Mouse (Mus musculus): ENCODE results near the gene Lysmd3.

The Lysmd3 gene

DNA sequence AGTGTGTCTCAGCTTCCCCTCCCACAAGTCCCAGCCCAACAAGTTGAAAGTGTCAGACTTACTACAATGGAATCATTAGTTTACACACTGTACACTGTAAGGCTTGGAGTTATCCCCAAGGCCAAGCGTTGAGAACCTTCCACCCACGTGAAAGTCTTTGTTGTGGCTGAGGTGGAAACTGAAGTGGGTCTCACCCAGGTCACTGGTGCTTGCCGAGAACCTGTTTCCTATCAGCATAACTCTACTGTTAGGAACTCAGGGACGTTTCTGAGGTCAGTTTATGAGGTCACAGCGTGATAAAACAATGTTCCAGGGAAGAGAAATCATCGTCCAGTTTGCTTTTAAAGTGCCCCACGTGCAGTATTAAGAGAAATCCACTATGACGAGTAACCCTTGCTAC, 17.9 kb downstream of the Lysmd3 start:
- DNase-seq (ENCODE audit: low read depth): no peak

DNA sequence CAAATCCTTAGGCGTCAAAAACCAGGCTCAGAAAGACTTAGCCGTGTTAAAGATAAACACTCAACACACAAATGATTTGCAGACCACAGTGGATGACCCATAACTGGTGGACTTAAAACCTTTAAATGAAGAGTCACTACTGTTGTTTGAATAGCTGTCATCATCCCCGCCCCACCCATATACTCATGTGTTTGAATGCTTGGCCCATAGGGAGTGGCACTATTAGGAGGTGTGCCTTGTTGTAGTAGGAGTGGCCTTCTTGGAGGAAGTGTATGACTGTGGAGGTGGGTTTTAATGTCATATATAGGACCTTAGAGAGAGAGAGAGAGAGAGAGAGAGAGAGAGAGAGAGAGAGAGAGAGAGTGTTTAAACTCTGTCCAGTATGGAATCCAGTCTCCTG, 25.6 kb downstream of the Lysmd3 start:
- no peak for DNase-seq (ENCODE audit: low read depth)

DNA sequence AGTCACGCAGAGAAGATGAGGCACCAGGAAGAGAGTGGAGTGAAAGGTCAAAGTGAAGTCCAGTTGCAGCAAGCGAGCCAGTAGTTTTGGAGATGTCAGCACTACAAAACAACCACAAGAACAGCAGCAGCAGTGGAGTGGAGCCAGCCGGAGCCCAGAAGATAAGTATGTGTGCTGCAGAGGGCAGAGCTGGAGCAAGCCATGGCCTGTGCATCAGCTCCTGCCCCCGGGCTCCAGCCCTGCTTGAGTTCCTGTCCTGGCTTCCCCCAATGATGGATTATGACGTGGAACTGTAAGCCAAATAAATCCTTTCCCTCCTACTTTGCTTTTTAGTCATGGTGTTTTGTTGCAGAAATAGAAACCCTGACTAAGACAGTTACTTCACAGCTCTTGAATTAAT, 26.8 kb downstream of the Lysmd3 start:
- DNase-seq (ENCODE audit: low read depth): no peak

DNA sequence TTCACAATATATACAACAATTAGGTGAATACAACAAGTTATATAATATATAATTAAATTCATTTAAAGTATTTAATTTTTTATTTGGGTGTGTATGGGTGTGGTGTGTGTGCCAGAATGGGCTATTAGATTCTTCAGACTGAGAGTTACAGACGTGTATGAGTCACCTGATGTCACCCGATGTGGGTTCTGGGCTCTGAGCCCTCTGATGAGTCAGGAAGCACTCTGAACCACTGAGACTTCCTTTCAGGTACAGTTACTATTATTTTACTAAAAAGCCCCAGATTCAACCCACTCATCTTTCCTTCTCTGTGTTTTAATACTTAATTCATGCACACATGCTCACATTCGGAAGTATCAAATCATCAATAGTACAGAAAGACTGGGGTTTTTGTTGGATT, 27.4 kb downstream of the Lysmd3 start:
- no peak for DNase-seq (ENCODE audit: low read depth)

DNA sequence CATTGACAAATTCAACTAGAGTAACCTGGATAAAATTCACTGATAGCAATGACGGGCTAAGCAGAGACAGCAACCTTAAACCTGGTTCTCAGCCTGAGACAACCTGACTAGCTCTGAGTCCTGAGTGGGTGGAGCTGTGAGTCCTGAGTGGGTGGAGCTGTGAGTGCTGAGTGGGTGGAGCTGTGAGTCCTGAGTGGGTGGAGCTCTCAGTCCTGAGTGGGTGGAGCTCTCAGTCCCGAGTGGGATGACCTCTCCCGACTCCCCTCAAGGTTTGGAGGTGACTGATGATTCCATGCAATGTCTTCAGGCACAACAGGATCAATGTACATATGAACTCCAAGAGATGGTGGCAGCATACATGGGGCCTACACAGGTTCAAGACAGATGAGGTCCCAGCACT, 32.1 kb downstream of the Lysmd3 start:
- no peak for DNase-seq (ENCODE audit: low read depth)

DNA sequence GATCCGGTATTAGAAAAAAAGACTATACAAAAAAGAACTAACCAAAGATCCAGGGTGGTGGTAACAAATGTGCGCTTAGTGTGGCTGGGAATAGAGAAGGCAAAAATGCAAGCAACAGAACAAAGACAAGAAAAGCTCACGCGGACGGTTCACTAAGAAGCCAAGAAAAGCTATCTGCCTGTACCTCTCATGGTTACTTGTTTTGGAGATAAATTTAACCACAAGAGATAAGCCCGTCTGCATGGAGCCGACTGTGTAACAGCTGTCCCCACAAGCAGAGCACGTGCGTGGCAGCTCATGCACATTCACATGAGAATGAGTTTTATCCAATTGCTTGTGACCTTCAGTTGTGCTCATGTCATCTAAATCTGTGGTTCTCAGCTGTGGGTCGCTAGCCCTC, 33.0 kb downstream of the Lysmd3 start:
- no peak for DNase-seq (ENCODE audit: low read depth)

DNA sequence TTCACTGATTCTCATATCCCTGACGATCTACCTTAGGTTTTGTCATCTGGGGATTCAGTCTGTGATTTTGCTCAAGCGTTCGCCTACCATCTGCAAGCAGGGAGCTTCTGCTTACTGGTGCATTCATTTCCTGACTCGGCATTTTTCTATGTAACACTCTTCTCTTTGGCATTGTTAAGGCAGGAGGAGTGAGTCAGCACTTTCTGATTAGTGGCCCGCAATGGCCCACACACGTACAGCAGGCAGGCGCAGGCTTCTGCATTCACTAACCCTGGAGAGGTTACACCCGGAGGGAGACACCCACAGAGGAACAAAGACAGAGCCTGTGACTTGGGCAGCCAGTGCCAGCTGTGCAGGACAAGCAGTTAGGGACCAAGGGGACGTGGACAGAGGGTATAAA, 34.1 kb downstream of the Lysmd3 start:
- peak; percentile 20 for DNase-seq (ENCODE audit: low read depth)

DNA sequence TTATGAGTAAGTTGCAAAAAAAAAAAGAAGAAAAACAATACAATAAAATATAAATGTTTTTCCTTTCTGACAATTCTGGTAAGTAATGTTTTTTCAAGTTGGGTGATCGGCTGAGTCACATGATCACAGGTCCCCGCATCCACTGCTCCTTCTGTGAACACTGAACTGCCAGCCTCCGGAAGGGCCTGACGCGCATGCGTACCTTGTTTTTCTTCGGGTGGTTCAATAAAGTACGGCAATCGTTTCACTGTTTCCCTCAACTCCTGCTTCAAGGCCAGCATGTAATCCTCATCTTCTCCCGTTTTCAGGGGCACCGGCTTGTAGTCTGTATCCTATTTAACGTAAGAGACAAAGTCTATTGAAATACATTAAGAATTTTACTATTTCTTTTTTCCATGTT, 37.0 kb downstream of the Lysmd3 start:
- DNase-seq (ENCODE audit: low read depth): no peak

DNA sequence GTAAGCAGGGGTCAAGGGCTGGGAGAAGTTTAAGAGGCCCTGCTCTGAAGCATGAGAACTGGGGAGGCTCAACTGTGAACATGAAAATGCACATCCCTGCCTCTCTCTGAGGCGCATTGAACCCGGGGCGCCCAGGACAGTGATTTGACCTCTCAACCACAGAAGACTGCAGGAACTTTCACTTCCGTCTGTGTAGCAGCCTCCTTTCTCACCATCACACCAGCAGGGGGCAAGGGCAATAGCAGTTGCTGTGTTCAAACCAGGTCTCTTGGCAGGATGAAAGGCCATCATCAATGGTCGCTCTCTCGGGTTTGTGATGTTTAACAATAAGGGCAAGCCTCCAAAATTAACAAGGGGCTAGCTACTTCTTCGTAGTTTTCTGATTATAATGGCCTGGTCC, 45.7 kb downstream of the Lysmd3 start:
- DNase-seq (ENCODE audit: low read depth): no peak

DNA sequence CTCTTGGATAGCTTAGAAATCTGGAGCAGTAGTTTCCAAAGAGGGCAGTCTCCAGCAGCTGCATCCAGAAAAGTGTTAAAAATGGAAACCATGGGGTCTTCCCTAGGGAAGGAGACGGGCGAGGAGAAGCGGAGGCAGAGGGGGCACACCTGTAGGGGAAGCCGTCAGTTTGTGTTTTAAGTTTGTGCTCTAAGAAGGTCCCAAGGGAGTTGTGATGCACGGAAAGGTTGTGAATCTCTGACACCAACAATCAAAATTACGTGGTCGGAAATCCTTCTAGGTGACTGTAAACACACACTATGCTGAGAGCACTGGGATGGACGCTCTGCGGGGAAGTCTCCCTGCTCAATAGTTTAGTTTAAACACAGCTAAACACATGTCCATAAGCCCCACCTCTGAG, 46.2 kb downstream of the Lysmd3 start:
- no peak for DNase-seq (ENCODE audit: low read depth)

DNA sequence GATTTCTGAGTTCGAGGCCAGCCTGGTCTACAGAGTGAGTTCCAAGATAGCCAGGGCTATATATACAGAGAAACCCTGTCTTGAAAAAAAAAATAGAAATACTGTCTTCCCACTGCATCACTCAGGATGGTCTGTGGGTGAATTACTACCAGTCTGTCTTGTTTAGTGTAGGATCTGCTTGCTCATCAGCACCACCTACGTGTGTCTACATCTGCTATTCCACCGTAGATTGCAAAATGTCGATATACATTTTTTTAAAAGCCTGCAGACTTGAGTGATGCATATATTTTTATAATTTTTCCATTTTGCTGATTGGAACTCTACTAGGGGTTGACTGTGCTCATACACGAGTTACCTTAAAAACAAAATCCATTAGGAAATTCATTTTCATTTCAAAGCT, 48.8 kb downstream of the Lysmd3 start:
- DNase-seq (ENCODE audit: low read depth): no peak

DNA sequence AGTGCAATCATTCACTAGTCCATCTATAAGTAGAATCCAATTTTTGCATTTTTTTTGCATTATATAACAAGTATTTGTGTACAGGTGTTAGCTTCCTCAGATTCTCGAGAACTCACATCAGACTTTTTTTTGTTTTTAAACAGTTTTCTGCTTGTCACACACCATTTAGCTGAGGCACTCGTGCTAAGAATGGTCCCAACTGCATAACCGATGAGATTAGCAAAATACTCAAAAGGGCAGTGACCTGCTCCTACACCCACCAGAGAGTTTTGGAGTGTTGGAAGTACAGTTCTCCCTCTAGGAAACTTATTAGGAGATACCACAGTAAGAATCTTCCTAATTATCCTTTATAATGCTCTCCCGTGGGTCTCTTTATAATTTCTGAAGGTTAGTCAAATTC, 52.3 kb downstream of the Lysmd3 start:
- DNase-seq (ENCODE audit: low read depth): no peak

DNA sequence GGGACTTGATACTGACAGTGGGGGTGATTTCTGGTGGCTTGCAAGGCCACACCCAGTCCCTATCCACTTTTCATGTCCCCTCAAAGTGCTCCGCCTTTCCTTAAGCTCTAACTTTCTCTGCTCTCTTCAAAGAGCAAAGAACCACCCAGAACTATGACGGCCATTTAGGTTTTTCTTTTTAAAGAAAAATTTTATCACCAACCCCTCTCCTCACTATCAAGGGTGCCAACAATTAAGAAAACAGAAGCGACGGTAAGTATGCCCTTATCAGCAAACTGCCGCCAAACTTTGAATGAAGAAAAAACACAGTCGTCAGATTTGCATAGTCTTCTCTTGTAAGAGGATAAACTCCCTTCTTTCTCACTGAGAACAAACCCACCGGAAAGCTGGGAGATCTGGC, 52.8 kb downstream of the Lysmd3 start:
- DNase-seq (ENCODE audit: low read depth): no peak

DNA sequence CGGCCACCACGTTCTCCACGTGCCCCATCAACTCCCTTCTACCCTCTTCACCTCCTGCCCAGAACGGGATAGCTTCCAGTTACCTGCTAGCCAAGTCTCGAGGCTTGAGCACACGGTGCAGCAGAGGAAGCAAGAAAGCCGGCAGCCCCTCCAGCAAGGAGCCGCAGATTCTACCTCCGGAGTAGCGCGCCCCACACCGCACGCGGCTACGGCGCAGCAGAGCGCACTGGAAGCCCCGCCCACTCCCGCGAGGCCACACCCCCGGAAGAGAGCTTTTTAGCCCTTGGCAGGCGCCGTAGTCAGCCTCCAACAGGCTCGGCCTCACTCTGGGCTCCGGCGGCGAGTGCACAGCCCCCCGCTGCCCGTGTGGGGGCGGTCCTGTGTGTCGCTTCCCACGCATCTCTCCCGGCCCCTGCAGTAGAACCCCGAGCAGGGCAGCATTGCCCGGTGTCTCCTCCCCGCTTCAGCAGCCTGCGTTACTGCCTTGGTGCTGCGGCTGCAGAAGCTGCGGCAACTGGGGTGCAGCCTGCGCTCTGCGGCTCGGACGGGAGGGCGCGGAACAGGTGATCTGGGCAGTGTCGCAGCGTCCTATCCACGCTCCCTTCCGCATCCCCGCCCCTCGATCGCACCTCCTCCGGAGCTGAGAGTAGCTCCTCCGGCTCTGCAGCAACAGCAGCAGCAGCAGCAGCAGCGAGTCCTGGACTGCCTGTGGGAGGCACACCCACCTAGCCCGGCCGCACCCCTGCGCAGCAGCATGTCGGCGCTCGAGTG, 53.5 kb downstream of the Lysmd3 start, which contains the start of the genes Polr3g and Mblac2:
Gene Polr3g, minus strand, starts transcription at position 239 of the 771 bp plus-strand sequence.
Gene Mblac2, plus strand, starts transcription at position 567 of the 771 bp plus-strand sequence.
- DNase-seq (ENCODE audit: low read depth): peak; percentile 89

DNA sequence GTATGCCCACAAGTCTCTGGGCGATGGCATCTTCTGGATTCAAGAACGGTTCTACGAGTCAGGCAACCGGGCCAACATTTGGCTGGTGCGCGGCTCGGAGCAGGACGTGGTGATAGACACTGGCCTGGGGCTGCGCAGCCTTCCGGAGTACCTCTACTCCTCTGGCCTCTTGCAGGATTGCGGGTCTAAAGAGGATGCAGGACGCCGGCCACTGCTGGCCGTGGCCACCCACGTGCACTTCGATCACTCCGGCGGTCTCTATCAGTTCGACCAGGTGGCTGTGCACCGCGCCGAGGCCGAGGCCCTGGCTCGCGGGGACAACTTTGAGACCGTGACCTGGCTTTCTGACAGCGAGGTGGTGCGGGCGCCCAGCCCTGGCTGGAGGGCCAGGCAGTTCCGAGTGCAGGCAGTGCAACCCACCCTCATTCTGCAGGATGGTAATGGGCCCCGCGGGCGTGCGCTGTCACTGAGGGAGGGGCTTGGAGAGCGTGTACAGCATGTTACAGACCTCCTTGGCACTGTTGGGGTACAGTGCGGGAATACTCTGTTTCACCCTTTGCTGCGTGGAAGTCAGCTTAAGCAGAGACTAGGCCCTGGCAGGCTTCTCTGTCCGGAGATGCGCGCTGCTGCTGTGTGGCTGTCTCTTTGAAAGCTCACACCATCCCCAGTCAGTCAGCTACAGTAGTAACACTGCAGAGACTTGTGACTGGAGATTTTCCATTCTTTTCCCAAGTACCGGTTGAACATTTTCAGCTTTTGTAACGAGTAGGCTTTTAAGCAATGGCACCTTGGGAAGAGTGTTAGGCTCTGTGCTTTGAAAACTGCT, 54.3 kb downstream of the Lysmd3 start:
- DNase-seq (ENCODE audit: low read depth): no peak

DNA sequence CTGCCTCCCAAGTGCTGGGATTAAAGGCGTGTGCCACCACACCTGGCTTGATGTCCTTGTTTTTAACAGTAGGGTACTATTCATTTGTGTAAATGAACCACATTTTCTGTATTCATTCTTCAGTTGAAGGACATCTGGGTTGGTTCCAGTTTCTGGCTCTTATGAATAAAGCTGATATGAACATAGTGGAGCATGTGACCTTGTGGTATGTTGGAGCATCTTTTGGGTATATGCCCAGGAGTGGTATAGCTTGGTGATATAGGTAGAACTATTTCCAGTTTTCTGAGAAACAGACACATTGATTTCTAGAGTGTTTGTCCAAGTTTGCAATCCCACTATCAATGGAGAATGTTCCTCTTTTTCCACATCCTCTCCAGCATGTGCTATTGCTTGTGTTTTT, 56.4 kb downstream of the Lysmd3 start:
- DNase-seq (ENCODE audit: low read depth): no peak

Measured in c-Kit-positive CD71-negative TER-119-negative erythroid progenitor cells, embryonic 14.5 days (primary cell).